Mouse (Mus musculus): Measurements from ENCODE around the gene Itgb6. TPM values are rescaled to one million over a fixed set of nuclear protein-coding genes. Genes with fewer than 3 reads are reported as not detected.

Gene Itgb6
- total and polyA plus RNA-seq, 2 experiments from 2014 or later, result 0.51 to 2.4 TPM

- no peaks in the 10 kb centered on the region for H3K4me1 ChIP-seq (ENCODE audit: control insufficient read depth, insufficient read depth)
- no peaks in the 10 kb centered on the region for H3K27me3 ChIP-seq (ENCODE audit: control insufficient read depth, insufficient read depth, low read length)
- H3K9me3 ChIP-seq (replicated peaks; ENCODE audit: control insufficient read depth, low read length), result no peaks in the 10 kb centered on the region
- ATAC-seq (ENCODE audit: insufficient read depth, low read depth) (no peak), DNase-seq (ENCODE audit: low spot score) (no peak)
- TF ChIP-seq CTCF (IDR thresholded peaks at IDR 0.05; ENCODE audit: low read depth) (no peak), EP300 (IDR thresholded peaks at IDR 0.05; ENCODE audit: low read depth) (no peak)
- WGBS, result 69% methylated on average over 8 of the region's 8 CpGs
- H3K36me3 ChIP-seq (replicated peaks; ENCODE audit: control insufficient read depth, insufficient read depth, low read length), result no peaks in the 10 kb centered on the region
- H3K4me3 ChIP-seq (ENCODE audit: low read depth, low read length), result no peak overlapping the region
- H3K27ac ChIP-seq (ENCODE audit: low read depth), result no peak overlapping the region
- no peak overlapping the region for H3K4me2 ChIP-seq (ENCODE audit: low read depth, low read length)
- H3K9ac ChIP-seq (replicated peaks; ENCODE audit: low read depth, low read length), result no peak overlapping the region
Measured at GRCm38 (mm10) chr2:60609436-60610199, 112.8 kb downstream of the Itgb6 start.

GRCm38 (mm10) chr2:60607980-60608379 lies 114.5 kb downstream of the Itgb6 start:
- no peak for DNase-seq (ENCODE audit: low spot score)
- no peak for ATAC-seq (ENCODE audit: insufficient read depth, low read depth)
- WGBS, result 37% methylated on average over 4 of the region's 4 CpGs
- no peak overlapping the region for H3K27ac ChIP-seq (ENCODE audit: low read depth)
- H3K9ac ChIP-seq (replicated peaks; ENCODE audit: low read depth, low read length), result no peak overlapping the region
- H3K27me3 ChIP-seq (ENCODE audit: control insufficient read depth, insufficient read depth, low read length), result no peaks in the 10 kb centered on the region
- no peaks in the 10 kb centered on the region for H3K36me3 ChIP-seq (replicated peaks; ENCODE audit: control insufficient read depth, insufficient read depth, low read length)
- no peaks in the 10 kb centered on the region for H3K9me3 ChIP-seq (replicated peaks; ENCODE audit: control insufficient read depth, low read length)
- no peak overlapping the region for H3K4me3 ChIP-seq (ENCODE audit: low read depth, low read length)
- H3K4me2 ChIP-seq (ENCODE audit: low read depth, low read length), result no peak overlapping the region
- TF ChIP-seq CTCF (IDR thresholded peaks at IDR 0.05; ENCODE audit: low read depth), result peak; percentile 42
- TF ChIP-seq EP300 (IDR thresholded peaks at IDR 0.05; ENCODE audit: low read depth), result no peak
- no peaks in the 10 kb centered on the region for H3K4me1 ChIP-seq (ENCODE audit: control insufficient read depth, insufficient read depth)

GRCm38 (mm10) chr2:60601326-60601725 lies 121.1 kb downstream of the Itgb6 start:
- no peaks in the 10 kb centered on the region for H3K4me1 ChIP-seq (ENCODE audit: control insufficient read depth, insufficient read depth)
- no peaks in the 10 kb centered on the region for H3K36me3 ChIP-seq (replicated peaks; ENCODE audit: control insufficient read depth, insufficient read depth, low read length)
- ATAC-seq (ENCODE audit: insufficient read depth, low read depth), result no peak
- H3K4me3 ChIP-seq (ENCODE audit: low read depth, low read length), result no peak overlapping the region
- TF ChIP-seq CTCF (IDR thresholded peaks at IDR 0.05; ENCODE audit: low read depth), result no peak
- TF ChIP-seq EP300 (IDR thresholded peaks at IDR 0.05; ENCODE audit: low read depth), result no peak
- no peak overlapping the region for H3K9ac ChIP-seq (replicated peaks; ENCODE audit: low read depth, low read length)
- DNase-seq (ENCODE audit: low spot score), result no peak
- H3K9me3 ChIP-seq (replicated peaks; ENCODE audit: control insufficient read depth, low read length), result no peaks in the 10 kb centered on the region
- 62% methylated on average over 2 of the region's 2 CpGs for WGBS
- no peak overlapping the region for H3K27ac ChIP-seq (ENCODE audit: low read depth)
- H3K4me2 ChIP-seq (ENCODE audit: low read depth, low read length), result no peak overlapping the region
- no peaks in the 10 kb centered on the region for H3K27me3 ChIP-seq (ENCODE audit: control insufficient read depth, insufficient read depth, low read length)

GRCm38 (mm10) chr2:60600863-60601262 lies 121.6 kb downstream of the Itgb6 start:
- ATAC-seq (ENCODE audit: insufficient read depth, low read depth) (no peak), DNase-seq (ENCODE audit: low spot score) (no peak)
- Histone ChIP-seq H3K27me3 (ENCODE audit: control insufficient read depth, insufficient read depth, low read length) (no peaks in the 10 kb centered on the region), H3K27ac (ENCODE audit: low read depth) (no peak overlapping the region), H3K36me3 (replicated peaks; ENCODE audit: control insufficient read depth, insufficient read depth, low read length) (no peaks in the 10 kb centered on the region), H3K9ac (replicated peaks; ENCODE audit: low read depth, low read length) (no peak overlapping the region), H3K4me1 (ENCODE audit: control insufficient read depth, insufficient read depth) (no peaks in the 10 kb centered on the region), H3K4me2 (ENCODE audit: low read depth, low read length) (no peak overlapping the region), H3K4me3 (ENCODE audit: low read depth, low read length) (no peak overlapping the region), H3K9me3 (replicated peaks; ENCODE audit: control insufficient read depth, low read length) (no peaks in the 10 kb centered on the region)
- TF ChIP-seq CTCF (IDR thresholded peaks at IDR 0.05; ENCODE audit: low read depth), result no peak
- no peak for TF ChIP-seq EP300 (IDR thresholded peaks at IDR 0.05; ENCODE audit: low read depth)
- whole genome bisulfite sequencing, result 74% methylated on average over 2 of the region's 2 CpGs

GRCm38 (mm10) chr2:60583416-60583815 lies 139.0 kb downstream of the Itgb6 start:
- Histone ChIP-seq H3K27ac (ENCODE audit: low read depth) (no peak overlapping the region), H3K9ac (replicated peaks; ENCODE audit: low read depth, low read length) (no peak overlapping the region), H3K4me3 (ENCODE audit: low read depth, low read length) (no peak overlapping the region), H3K27me3 (ENCODE audit: control insufficient read depth, insufficient read depth, low read length) (no peaks in the 10 kb centered on the region), H3K36me3 (replicated peaks; ENCODE audit: control insufficient read depth, insufficient read depth, low read length) (no peaks in the 10 kb centered on the region), H3K4me1 (ENCODE audit: control insufficient read depth, insufficient read depth) (no peaks in the 10 kb centered on the region), H3K4me2 (ENCODE audit: low read depth, low read length) (no peak overlapping the region), H3K9me3 (replicated peaks; ENCODE audit: control insufficient read depth, low read length) (no peaks in the 10 kb centered on the region)
- 86% methylated on average over 4 of the region's 4 CpGs for WGBS
- TF ChIP-seq CTCF (IDR thresholded peaks at IDR 0.05; ENCODE audit: low read depth) (no peak), EP300 (IDR thresholded peaks at IDR 0.05; ENCODE audit: low read depth) (no peak)
- ATAC-seq (ENCODE audit: insufficient read depth, low read depth) (no peak), DNase-seq (ENCODE audit: low spot score) (no peak)

GRCm38 (mm10) chr2:60554561-60554960 lies 167.9 kb downstream of the Itgb6 start:
- no peaks in the 10 kb centered on the region for H3K9me3 ChIP-seq (replicated peaks; ENCODE audit: control insufficient read depth, low read length)
- TF ChIP-seq CTCF (IDR thresholded peaks at IDR 0.05; ENCODE audit: low read depth) (no peak), EP300 (IDR thresholded peaks at IDR 0.05; ENCODE audit: low read depth) (no peak)
- no peak overlapping the region for H3K27ac ChIP-seq (ENCODE audit: low read depth)
- peaks cover 20% of the 10 kb centered on the region for H3K4me1 ChIP-seq (ENCODE audit: control insufficient read depth, insufficient read depth)
- H3K36me3 ChIP-seq (replicated peaks; ENCODE audit: control insufficient read depth, insufficient read depth, low read length), result no peaks in the 10 kb centered on the region
- no peak overlapping the region for H3K4me2 ChIP-seq (ENCODE audit: low read depth, low read length)
- DNase-seq (ENCODE audit: low spot score) (no peak), ATAC-seq (ENCODE audit: insufficient read depth, low read depth) (no peak)
- 60% methylated on average over 4 of the region's 4 CpGs for WGBS
- H3K4me3 ChIP-seq (ENCODE audit: low read depth, low read length), result no peak overlapping the region
- H3K27me3 ChIP-seq (ENCODE audit: control insufficient read depth, insufficient read depth, low read length), result no peaks in the 10 kb centered on the region
- H3K9ac ChIP-seq (replicated peaks; ENCODE audit: low read depth, low read length), result no peak overlapping the region
